Mouse (Mus musculus) liver, embryonic 14.5 days (tissue): Measurements from ENCODE around the gene Disp3. TPM values are rescaled to one million over a fixed set of nuclear protein-coding genes. Genes with fewer than 3 reads are reported as not detected.

ENCODE experiments used
- ATAC-seq: fragments of 200-750 bp; cut with Nextera tagmentation; 2 replicates; pipeline ENCODE4 v1.8.0; 2017; ENCODE audit warnings: moderate number of reproducible peaks, mild to moderate bottlenecking, moderate library complexity; ENCODE audit not compliant: insufficient read depth
- DNase-seq, 3 experiments: peaks; one replicate each; pipeline ENCODE4 v3.0.0-alpha.2; 2012 to 2013; ENCODE audit warnings: low read depth in 3 of 3, low spot score in 3 of 3
- H3K27ac ChIP-seq: fragments of 300-500 bp; sonication (generic); 2 replicates; pipeline ENCODE4 v1.5.1; 2014; ENCODE audit warnings: moderate library complexity, mild to moderate bottlenecking, control low read depth, inconsistent platforms
- H3K27me3 ChIP-seq: fragments of 300-500 bp; sonication (generic); 2 replicates; pipeline ENCODE4 v1.6.1; 2014; ENCODE audit warnings: mild to moderate bottlenecking, low read length, moderate library complexity; ENCODE audit not compliant: control insufficient read depth, insufficient read depth
- H3K36me3 ChIP-seq: fragments of 300-500 bp; sonication (generic); replicated peaks from 2 replicates; pipeline ENCODE4 v1.6.1; 2014; ENCODE audit warnings: low read depth; ENCODE audit not compliant: control insufficient read depth, insufficient read depth
- H3K4me1 ChIP-seq, 2 experiments: fragments of 200-500 bp in 1 of 2; fragments of 300-500 bp in 1 of 2; sonication (generic) in 1 of 2; replicated peaks; 2 replicates each; pipeline ENCODE4 v1.6.1; 2012 to 2014; ENCODE audit warnings: antibody characterized with exemption in 1 of 2, inconsistent platforms in 1 of 2, low read length in 1 of 2; ENCODE audit not compliant: control insufficient read depth in 2 of 2, insufficient read depth in 2 of 2
- H3K4me2 ChIP-seq: fragments of 300-500 bp; sonication (generic); 2 replicates; pipeline ENCODE4 v1.6.1; 2014; ENCODE audit warnings: low read depth, mild to moderate bottlenecking, control low read depth, moderate library complexity
- H3K4me3 ChIP-seq, 2 experiments: fragments of 200-500 bp in 1 of 2; fragments of 300-500 bp in 1 of 2; sonication (generic) in 1 of 2; 2 replicates each; pipeline ENCODE4 v1.5.1; 2012 to 2014; ENCODE audit warnings: low read depth in 2 of 2, low read length in 2 of 2, mild to moderate bottlenecking in 2 of 2, control low read depth in 1 of 2, inconsistent platforms in 1 of 2, moderate library complexity in 1 of 2; ENCODE audit not compliant: insufficient read depth in 1 of 2
- H3K9ac ChIP-seq: fragments of 300-500 bp; sonication (generic); replicated peaks from 2 replicates; pipeline ENCODE4 v1.6.1; 2014; ENCODE audit warnings: mild to moderate bottlenecking, control low read depth, moderate library complexity
- H3K9me3 ChIP-seq: fragments of 300-500 bp; sonication (generic); 2 replicates; pipeline ENCODE4 v1.6.1; 2016; ENCODE audit warnings: low read length, mixed read lengths; ENCODE audit not compliant: control insufficient read depth
- CTCF ChIP-seq: IDR thresholded peaks from 2 replicates; pipeline ENCODE4 v1.5.1; 2016; ENCODE audit warnings: antibody characterized with exemption, low read depth, control low read depth
- EP300 ChIP-seq: IDR thresholded peaks from 2 replicates; pipeline ENCODE4 v1.6.1; 2016; ENCODE audit warnings: antibody characterized with exemption, low read depth
- WGBS: fragments of 180-500 bp; shearing (Covaris S2); extraction: QIAGEN DNeasy Blood & Tissue Kit; methylation state at CpG from one replicate; pipeline ENCODE4 v1.1.7; 2014; ENCODE audit not compliant: insufficient replicate concordance; 5-methylcytosine and 5-hydroxymethylcytosine counted together
- polyA plus RNA-seq, 2 experiments: library from polyadenylated mRNA; depleted of rRNA in 1 of 2; stranded (reverse) in 1 of 2; unstranded in 1 of 2; fragments of >200 nt; fragmentation: Nextera tagmentation in 1 of 2; extraction: Ambion mirVana in 1 of 2; gene quantifications; 2 replicates each; pipeline versions ENCODE4 v1.2.1 to v1.2.3; 2012 to 2014

Gene Disp3
- polyA plus RNA-seq, 2 experiments = not detected

DNA sequence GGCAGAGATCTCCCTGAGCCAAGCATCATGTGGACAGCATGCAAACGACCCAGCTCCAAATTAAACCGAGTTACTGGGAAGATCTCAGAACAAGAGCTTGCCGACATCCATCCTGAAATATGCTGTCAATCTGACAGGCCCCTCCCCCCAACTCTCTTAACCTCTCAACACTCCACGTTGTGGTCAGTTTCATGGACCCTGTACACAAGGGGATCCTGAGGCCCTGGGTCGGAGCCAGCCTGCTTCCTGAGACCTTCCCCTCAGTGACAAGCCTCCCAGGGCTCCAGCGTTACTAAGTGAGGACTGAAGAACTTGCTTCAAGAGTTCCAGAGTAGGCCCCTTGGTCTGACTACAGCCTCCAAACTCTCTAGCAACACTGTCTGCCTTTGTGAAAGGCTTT is 48.8 kb downstream of the Disp3 start:
- H3K9me3 ChIP-seq = no peaks in the 10 kb centered on the region
- no peaks in the 10 kb centered on the region for H3K4me1 ChIP-seq
- no peak overlapping the region for H3K4me3 ChIP-seq
- 48% methylated on average over 6 of the region's 6 CpGs for WGBS
- no peaks in the 10 kb centered on the region for H3K27me3 ChIP-seq
- H3K4me2 ChIP-seq = no peak overlapping the region
- no peak overlapping the region for H3K27ac ChIP-seq
- DNase-seq (no peak), ATAC-seq (no peak)
- H3K36me3 ChIP-seq = no peaks in the 10 kb centered on the region
- TF ChIP-seq EP300 = no peak
- no peak for TF ChIP-seq CTCF
- H3K9ac ChIP-seq = no peak overlapping the region

DNA sequence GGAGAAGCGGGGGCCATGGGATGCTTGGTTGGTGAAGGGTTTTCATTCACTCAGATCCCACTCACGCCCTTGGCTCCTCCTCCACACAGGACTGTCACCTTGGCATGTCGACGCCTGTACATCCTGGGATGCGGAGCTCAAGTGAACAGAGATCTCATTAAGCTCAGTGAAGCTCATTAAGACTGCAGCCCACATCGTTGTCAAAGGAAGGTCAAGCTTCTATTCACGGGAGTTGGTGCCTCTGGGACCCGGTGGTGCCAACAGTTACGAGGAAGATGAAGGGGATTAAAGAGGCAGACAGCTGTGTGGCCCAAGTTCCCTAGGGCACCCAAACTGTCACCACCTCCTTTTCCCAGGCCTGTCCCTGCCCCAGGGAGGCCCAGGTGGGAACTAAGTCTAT is 49.5 kb downstream of the Disp3 start:
- Histone ChIP-seq H3K9me3 (no peaks in the 10 kb centered on the region), H3K27me3 (no peaks in the 10 kb centered on the region), H3K36me3 (no peaks in the 10 kb centered on the region), H3K4me3 (no peak overlapping the region), H3K9ac (no peak overlapping the region), H3K4me1 (no peaks in the 10 kb centered on the region), H3K4me2 (no peak overlapping the region), H3K27ac (no peak overlapping the region)
- ATAC-seq (no peak), DNase-seq (no peak)
- WGBS = 53% methylated on average over 9 of the region's 9 CpGs
- no peak for TF ChIP-seq EP300
- TF ChIP-seq CTCF = no peak

DNA sequence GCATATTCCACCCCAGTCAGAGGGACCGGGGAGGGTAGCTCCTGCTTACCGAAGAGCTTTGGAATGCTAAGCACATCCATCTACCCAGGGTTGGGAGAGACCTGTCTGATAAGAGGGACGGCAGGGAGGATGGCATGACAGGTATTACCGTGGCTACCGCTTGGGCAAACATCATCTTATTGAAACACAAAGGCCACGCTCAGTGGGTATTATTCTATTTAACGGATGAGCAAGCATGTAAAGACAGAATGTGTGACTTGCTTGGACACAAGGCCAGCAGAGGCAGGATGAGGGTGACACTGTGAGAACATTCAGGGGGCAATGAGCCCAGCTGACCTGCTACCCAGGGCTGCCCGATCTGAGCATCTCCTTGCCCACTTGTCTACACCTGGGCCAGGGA is 51.1 kb downstream of the Disp3 start:
- H3K9me3 ChIP-seq = no peaks in the 10 kb centered on the region
- DNase-seq (no peak), ATAC-seq (no peak)
- WGBS = 64% methylated on average over 8 of the region's 8 CpGs
- TF ChIP-seq CTCF (no peak), EP300 (no peak)
- H3K27ac ChIP-seq = no peak overlapping the region
- H3K4me2 ChIP-seq = no peak overlapping the region
- H3K4me3 ChIP-seq = no peak overlapping the region
- H3K36me3 ChIP-seq = no peaks in the 10 kb centered on the region
- no peaks in the 10 kb centered on the region for H3K27me3 ChIP-seq
- no peaks in the 10 kb centered on the region for H3K4me1 ChIP-seq
- no peak overlapping the region for H3K9ac ChIP-seq

DNA sequence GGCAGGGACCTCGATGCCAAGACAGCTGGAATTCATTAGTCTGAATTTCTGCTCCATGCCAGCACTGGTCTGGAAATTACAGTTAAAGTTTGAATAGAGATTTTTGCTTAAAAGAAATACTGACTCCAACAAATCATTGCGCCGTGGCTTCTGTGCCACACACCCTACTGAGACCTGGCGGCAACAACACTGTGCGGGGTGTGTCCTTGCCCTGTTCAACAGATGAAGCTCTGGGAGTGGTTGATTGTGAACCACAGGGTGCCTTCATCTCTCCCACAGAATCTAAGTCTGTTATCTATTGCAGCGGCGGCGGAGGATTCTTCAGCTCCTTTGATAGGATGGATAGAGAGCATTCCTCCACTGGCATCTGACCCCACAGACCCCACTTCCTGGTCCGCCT is 54.7 kb downstream of the Disp3 start:
- ATAC-seq (no peak), DNase-seq (no peak)
- H3K27ac ChIP-seq = no peak overlapping the region
- H3K4me2 ChIP-seq = no peak overlapping the region
- H3K9me3 ChIP-seq = no peaks in the 10 kb centered on the region
- no peaks in the 10 kb centered on the region for H3K36me3 ChIP-seq
- H3K4me1 ChIP-seq = no peaks in the 10 kb centered on the region
- H3K27me3 ChIP-seq = no peaks in the 10 kb centered on the region
- no peak overlapping the region for H3K9ac ChIP-seq
- no peak overlapping the region for H3K4me3 ChIP-seq
- TF ChIP-seq EP300 = no peak
- 61% methylated on average over 9 of the region's 9 CpGs for WGBS

DNA sequence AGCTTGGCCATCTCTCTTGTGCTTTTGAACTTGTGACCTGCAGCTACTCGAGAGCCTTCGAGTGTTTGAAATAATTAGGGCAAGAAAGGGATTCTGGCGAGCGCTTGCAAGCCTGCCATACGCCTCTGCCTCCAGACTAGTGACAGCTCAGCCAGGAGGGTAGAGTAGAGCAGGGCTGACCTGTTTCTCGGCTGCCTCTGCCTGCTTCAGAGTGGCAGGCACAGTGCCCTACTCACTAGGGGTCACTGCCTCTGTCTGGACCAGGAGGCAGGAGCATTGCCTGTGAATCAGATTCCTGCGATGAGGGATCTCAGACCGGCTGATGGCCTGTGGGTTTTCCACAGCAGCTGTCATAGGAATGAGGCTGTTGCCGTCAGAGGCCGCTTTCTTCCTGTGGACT is 55.1 kb downstream of the Disp3 start:
- Histone ChIP-seq H3K36me3 (no peaks in the 10 kb centered on the region), H3K9me3 (no peaks in the 10 kb centered on the region), H3K4me1 (no peaks in the 10 kb centered on the region), H3K27ac (no peak overlapping the region), H3K4me2 (no peak overlapping the region), H3K27me3 (no peaks in the 10 kb centered on the region), H3K9ac (no peak overlapping the region), H3K4me3 (no peak overlapping the region)
- WGBS = 50% methylated on average over 10 of the region's 10 CpGs
- ATAC-seq = no peak
- no peak for DNase-seq
- no peak for TF ChIP-seq CTCF
- no peak for TF ChIP-seq EP300

DNA sequence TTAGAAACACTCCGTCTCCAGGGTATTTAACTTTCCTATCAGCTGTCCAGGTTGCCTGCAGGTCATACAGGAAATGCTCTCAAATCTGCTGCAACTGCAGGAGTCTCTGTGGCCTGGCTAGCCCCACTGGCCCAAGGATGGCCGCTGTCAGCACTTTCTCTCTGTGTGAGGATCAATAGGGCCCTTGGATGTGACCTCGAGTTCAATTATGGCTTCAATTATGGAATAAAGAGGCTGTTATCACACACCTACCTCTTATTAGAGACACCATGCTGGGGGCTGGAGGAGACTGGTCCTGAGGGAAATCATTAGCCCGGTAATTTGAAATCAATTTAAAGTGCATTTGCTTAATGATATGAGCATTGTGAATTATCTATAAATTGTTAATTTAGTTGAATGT is 55.6 kb downstream of the Disp3 start:
- Histone ChIP-seq H3K27ac (no peak overlapping the region), H3K9ac (no peak overlapping the region), H3K4me1 (no peaks in the 10 kb centered on the region), H3K27me3 (no peaks in the 10 kb centered on the region), H3K4me3 (no peak overlapping the region), H3K9me3 (no peaks in the 10 kb centered on the region), H3K36me3 (no peaks in the 10 kb centered on the region), H3K4me2 (no peak overlapping the region)
- DNase-seq (no peak), ATAC-seq (no peak)
- 47% methylated on average over 4 of the region's 4 CpGs for WGBS
- no peak for TF ChIP-seq EP300
- no peak for TF ChIP-seq CTCF
